Mouse (Mus musculus) bone marrow macrophage, adult 2 months (primary cell): ENCODE results near the gene Cdh4.

Source experiments
- CTCF ChIP-seq: IDR thresholded peaks from 2 replicates; pipeline ENCODE4 v1.5.1; 2012; ENCODE audit warnings: low read depth, mild to moderate bottlenecking, low read length, moderate library complexity
- POLR2A ChIP-seq: IDR thresholded peaks from 2 replicates; pipeline ENCODE4 v1.6.1; 2012; ENCODE audit warnings: mild to moderate bottlenecking, low read depth, low read length, borderline replicate concordance

DNA sequence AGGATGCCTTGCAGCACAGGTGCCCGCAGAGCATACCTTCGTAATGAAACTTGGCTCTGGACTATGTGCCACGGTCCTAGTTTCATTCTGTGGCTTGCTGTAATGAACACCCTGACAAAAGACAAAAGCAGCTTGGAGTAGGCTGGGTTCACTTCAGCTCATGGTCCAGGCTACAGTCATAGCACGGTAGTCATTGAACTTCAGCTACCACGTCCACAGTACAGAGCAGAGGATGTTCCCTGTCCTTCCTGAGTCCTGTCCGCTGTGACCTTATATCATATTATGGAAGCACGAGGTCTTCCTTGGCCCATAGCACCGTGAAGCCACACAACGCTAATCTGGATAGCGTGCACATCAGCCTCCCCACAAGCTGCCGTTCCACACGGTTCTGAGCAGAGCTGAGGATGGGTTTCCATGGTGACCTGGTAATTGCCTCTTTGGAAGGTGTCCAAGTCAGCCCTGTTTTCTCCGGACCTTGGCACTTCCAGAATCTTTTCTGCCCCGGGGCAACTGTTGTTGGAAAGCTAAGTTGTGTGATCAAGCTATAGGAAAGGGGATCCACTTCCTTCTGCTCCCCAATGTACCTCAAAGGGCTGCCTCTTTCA, 42.5 kb upstream of the Cdh4 start:
- no peak for TF ChIP-seq POLR2A
- no peak for TF ChIP-seq CTCF
